Mouse (Mus musculus): ENCODE data around the gene Srms.

DNA sequence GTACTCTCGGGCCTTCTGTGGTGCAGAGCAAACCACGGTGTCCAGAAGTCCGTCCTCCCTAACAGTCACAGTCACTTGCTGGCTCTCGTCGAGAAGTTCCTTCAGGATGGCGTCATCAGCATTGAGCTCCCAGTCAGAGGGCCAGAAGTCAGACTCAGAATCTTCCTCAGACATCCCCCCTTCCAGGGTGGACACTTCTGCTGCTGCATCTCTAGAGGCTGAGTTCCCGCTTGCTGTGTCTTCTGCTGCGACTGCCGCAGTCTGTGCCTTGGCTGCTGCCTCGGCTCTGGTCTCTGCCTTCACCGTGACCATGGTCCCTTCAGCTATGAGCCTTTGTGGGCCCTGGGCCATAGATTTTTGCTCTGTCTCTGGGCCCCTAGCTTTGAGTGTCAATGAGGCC is 21.7 kb upstream of the Srms start:
- TF ChIP-seq CTCF (IDR thresholded peaks at IDR 0.05; ENCODE audit: insufficient read depth, low read depth, low read length) (no peak), POLR2A (IDR thresholded peaks at IDR 0.05; ENCODE audit: insufficient read depth, low read depth, low read length) (no peak)
